Comparison of ENCODE assay signal across 8 mouse cellular contexts in the genomic region with DNA sequence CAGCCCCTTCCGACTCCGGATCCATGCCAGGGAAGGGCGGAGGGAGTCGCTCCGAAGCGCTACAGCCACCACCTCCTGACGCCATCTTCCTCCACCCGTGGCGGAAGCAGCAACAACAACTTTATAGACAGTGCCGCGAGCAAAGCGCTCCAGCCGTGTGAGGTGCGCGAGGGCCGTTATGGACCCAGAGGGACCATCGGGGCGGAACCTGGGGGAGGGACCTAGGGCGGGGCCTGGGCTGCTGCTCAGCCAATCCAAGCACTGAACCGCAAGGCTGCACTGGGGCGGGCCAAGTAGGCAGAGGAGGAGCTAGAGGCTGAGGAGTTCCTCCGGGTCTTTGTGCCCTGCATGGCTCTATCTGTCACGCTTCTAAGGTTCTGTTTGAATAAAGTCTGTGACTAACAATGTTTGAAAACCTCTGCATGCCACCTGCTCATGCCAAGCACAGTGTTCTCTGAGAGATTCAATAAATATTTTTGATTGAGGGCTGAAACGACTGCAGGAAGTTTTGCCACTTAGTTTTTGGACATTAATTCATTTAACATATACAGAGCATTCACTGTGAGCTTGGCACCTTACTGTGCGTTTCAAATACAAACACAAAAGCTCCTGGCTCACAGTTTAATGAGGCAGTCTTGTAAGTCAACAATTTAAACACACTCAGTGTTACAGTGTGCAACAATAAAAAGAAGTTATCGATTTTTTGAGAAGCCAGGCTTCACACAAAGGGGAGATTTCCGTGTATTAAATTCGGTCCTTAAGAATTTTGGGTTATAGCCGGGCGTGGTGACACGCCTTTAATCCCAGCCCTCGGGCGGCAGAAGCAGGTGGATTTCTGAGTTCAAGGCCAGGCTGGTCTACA. TPM values are rescaled to one million over a fixed set of nuclear protein-coding genes. Genes with fewer than 3 reads are reported as not detected.
DNase-seq lines count a peak whose midpoint lies in the region; ATAC-seq lines count a peak whose summit lies in the region.

No protein-coding gene starts in this region.

- H3K4me1 ChIP-seq in heart, embryonic 10.5 days: peaks cover 30% of the 10 kb centered on the region
- peaks cover 36% of the 10 kb centered on the region for H3K4me1 ChIP-seq in kidney, embryonic 15.5 days

- H3K36me3 ChIP-seq in heart, embryonic 10.5 days: 0 out of 2 replicates have a peak, but pooled peaks cover 2% of the 10 kb centered on the region
- 0 out of 2 replicates have a peak, but pooled peaks cover 5% of the 10 kb centered on the region for H3K36me3 ChIP-seq in kidney, embryonic 15.5 days

- no peaks in the 10 kb centered on the region for H3K27me3 ChIP-seq in heart, embryonic 10.5 days (ENCODE audit: insufficient read depth, poor library complexity, severe bottlenecking)
- no peaks in the 10 kb centered on the region for H3K27me3 ChIP-seq in kidney, embryonic 15.5 days

- DNase-seq in B cell, adult 2 months: peak; percentile 99 to 100
- DNase-seq in brain, adult 2 months (ENCODE audit: low read depth, low spot score): peak; percentile 99
- peak; percentile 99 for DNase-seq in heart, embryonic 10.5 days (ENCODE audit: low spot score)
- DNase-seq in liver: peak; percentile 100
- DNase-seq in spleen, postnatal 4 days (ENCODE audit: low spot score in 2 of 2): peak; percentile 98 to 99

- H3K27ac ChIP-seq in heart, embryonic 10.5 days: peak overlapping the region; percentile 93
- peak overlapping the region; percentile 94 for H3K27ac ChIP-seq in kidney, embryonic 15.5 days

- peak; percentile 81 for ATAC-seq in erythroblast, adult 5-6 weeks (replicated peaks; ENCODE audit: low FRiP score, poor library complexity, severe bottlenecking)
- peak; percentile 98 for ATAC-seq in kidney, embryonic 15.5 days (replicated peaks; ENCODE audit: low FRiP score)
- peak; percentile 90 for ATAC-seq in monocyte, adult 5-6 weeks (replicated peaks; ENCODE audit: insufficient number of reproducible peaks, low FRiP score, low TSS enrichment, poor library complexity, severe bottlenecking)

- no peaks in the 10 kb centered on the region for H3K9me3 ChIP-seq in heart, embryonic 10.5 days
- no peaks in the 10 kb centered on the region for H3K9me3 ChIP-seq in kidney, embryonic 15.5 days (replicated peaks)

- H3K9ac ChIP-seq in kidney, embryonic 15.5 days: peak overlapping the region; percentile 82

- peak overlapping the region; percentile 73 for H3K4me2 ChIP-seq in kidney, embryonic 15.5 days

- 17% methylated on average over 33 of the region's 33 CpGs for WGBS in heart, embryonic 10.5 days
- WGBS in kidney, embryonic 15.5 days: 19% methylated on average over 33 of the region's 33 CpGs

- H3K4me3 ChIP-seq in heart, embryonic 10.5 days: peak overlapping the region; percentile 79
- peak overlapping the region; percentile 85 for H3K4me3 ChIP-seq in kidney, embryonic 15.5 days (replicated peaks)

RNA-seq across cellular contexts. Expression of gene Snx1, which starts 1.5 kb away (rescaled TPM):
- 11.1 and 33.4 TPM in 2 replicates for total RNA-seq in erythroblast, adult 5-6 weeks (2015; ENCODE audit: low replicate concordance)
- total RNA-seq in erythroblast, adult 5-6 weeks (2017; ENCODE audit: low replicate concordance): 44.0 and 54.1 TPM in 2 replicates
- polyA plus RNA-seq in heart, embryonic 10.5 days (2016; fragmentation: Nextera tagmentation; extraction: Ambion mirVana): 81.9 and 101 TPM in 2 replicates
- polyA plus RNA-seq in kidney, embryonic 15.5 days (2015; fragmentation: Nextera tagmentation; extraction: Ambion mirVana): 137 and 142 TPM in 2 replicates
- 118 to 143 TPM (median 135 TPM) in 3 replicates for total RNA-seq in monocyte, adult 5-6 weeks (2017)

RNA-seq across cellular contexts. Expression of gene Ciao2a, which starts 1.5 kb away (rescaled TPM):
- 71.7 and 81.5 TPM in 2 replicates for total RNA-seq in erythroblast, adult 5-6 weeks (2015; ENCODE audit: low replicate concordance)
- total RNA-seq in erythroblast, adult 5-6 weeks (2017; ENCODE audit: low replicate concordance): 37.1 and 66.1 TPM in 2 replicates
- 174 TPM in 2 replicates for polyA plus RNA-seq in heart, embryonic 10.5 days (2016; fragmentation: Nextera tagmentation; extraction: Ambion mirVana)
- 151 and 165 TPM in 2 replicates for polyA plus RNA-seq in kidney, embryonic 15.5 days (2015; fragmentation: Nextera tagmentation; extraction: Ambion mirVana)
- 112 to 213 TPM (median 210 TPM) in 3 replicates for total RNA-seq in monocyte, adult 5-6 weeks (2017)

RNA-seq across cellular contexts. Expression of gene Dapk2, which starts 33.1 kb away (rescaled TPM):
- 157 and 171 TPM in 2 replicates for total RNA-seq in erythroblast, adult 5-6 weeks (2015; ENCODE audit: low replicate concordance)
- 252 and 316 TPM in 2 replicates for total RNA-seq in erythroblast, adult 5-6 weeks (2017; ENCODE audit: low replicate concordance)
- polyA plus RNA-seq in heart, embryonic 10.5 days (2016; fragmentation: Nextera tagmentation; extraction: Ambion mirVana): 7.8 and 8.5 TPM in 2 replicates
- polyA plus RNA-seq in kidney, embryonic 15.5 days (2015; fragmentation: Nextera tagmentation; extraction: Ambion mirVana): 4.8 and 6.5 TPM in 2 replicates
- 15.3 to 32.1 TPM (median 19.4 TPM) in 3 replicates for total RNA-seq in monocyte, adult 5-6 weeks (2017)

RNA-seq across cellular contexts. Expression of gene Snx22, which starts 55.4 kb away (rescaled TPM):
- 35.7 and 39.1 TPM in 2 replicates for total RNA-seq in erythroblast, adult 5-6 weeks (2015; ENCODE audit: low replicate concordance)
- total RNA-seq in erythroblast, adult 5-6 weeks (2017; ENCODE audit: low replicate concordance): 58.5 and 59.1 TPM in 2 replicates
- polyA plus RNA-seq in heart, embryonic 10.5 days (2016; fragmentation: Nextera tagmentation; extraction: Ambion mirVana): 2.1 and 3.1 TPM in 2 replicates
- 1.4 and 2.3 TPM in 2 replicates for polyA plus RNA-seq in kidney, embryonic 15.5 days (2015; fragmentation: Nextera tagmentation; extraction: Ambion mirVana)
- 1.3 to 2.6 TPM (median 1.6 TPM) in 3 replicates for total RNA-seq in monocyte, adult 5-6 weeks (2017)

Comparison
In these comparisons a context has a peak if more than half of its experiments do, and no peak if none do; other contexts are left out.
1. Peak in every context shown above with its lines: DNase-seq, ATAC-seq, H3K4me3 ChIP-seq and H3K27ac ChIP-seq.